Mouse (Mus musculus) CH12.LX (cell line): ENCODE data around the gene Sumo2.

Source experiments
- CTCF ChIP-seq, 2 experiments: IDR thresholded peaks in 1 of 2; conservative IDR thresholded peaks in 1 of 2; 2 replicates each; pipeline ENCODE4 v1.5.1; 2011 to 2012; ENCODE audit warnings: low read depth in 2 of 2, low read length in 2 of 2, improper control_type of control experiment in 1 of 2, inconsistent platforms in 1 of 2, mild to moderate bottlenecking in 1 of 2, moderate library complexity in 1 of 2
- EP300 ChIP-seq: IDR thresholded peaks from 2 replicates; pipeline ENCODE4 v1.6.1; 2011; ENCODE audit warnings: low read length, improper control_type of control experiment
- HCFC1 ChIP-seq: IDR thresholded peaks from 2 replicates; pipeline ENCODE4 v1.6.1; 2012; ENCODE audit warnings: low read depth, mild to moderate bottlenecking, inconsistent platforms, low read length, improper control_type of control experiment
- KAT2A ChIP-seq: IDR thresholded peaks from 2 replicates; pipeline ENCODE4 v1.6.1; 2012; ENCODE audit warnings: low read length, improper control_type of control experiment, inconsistent platforms; ENCODE audit not compliant: insufficient replicate concordance
- MEF2A ChIP-seq: IDR thresholded peaks from 2 replicates; pipeline ENCODE4 v1.6.1; 2014; ENCODE audit warnings: low read depth, mild to moderate bottlenecking, inconsistent platforms, low read length, improper control_type of control experiment, borderline replicate concordance
- MXI1 ChIP-seq: IDR thresholded peaks from 2 replicates; pipeline ENCODE4 v1.6.1; 2011; ENCODE audit warnings: mild to moderate bottlenecking, low read depth, low read length, improper control_type of control experiment
- NELFE ChIP-seq: IDR thresholded peaks from 2 replicates; pipeline ENCODE4 v1.6.1; 2011; ENCODE audit warnings: low read depth, low read length, improper control_type of control experiment
- PAX5 ChIP-seq: IDR thresholded peaks from 2 replicates; pipeline ENCODE4 v1.6.1; 2012; ENCODE audit warnings: low read length, inconsistent platforms, mixed read lengths
- POLR2A ChIP-seq: IDR thresholded peaks from 2 replicates; pipeline ENCODE4 v1.6.1; 2011; ENCODE audit warnings: low read depth, mild to moderate bottlenecking, improper control_type of control experiment, low read length
- SMC3 ChIP-seq: IDR thresholded peaks from 2 replicates; pipeline ENCODE4 v1.6.1; 2011; ENCODE audit warnings: low read depth, low read length, improper control_type of control experiment
- TCF12 ChIP-seq: IDR thresholded peaks from 2 replicates; pipeline ENCODE4 v1.6.1; 2014; ENCODE audit warnings: low read depth, mild to moderate bottlenecking, inconsistent platforms, low read length, improper control_type of control experiment
- UBTF ChIP-seq: IDR thresholded peaks from 2 replicates; pipeline ENCODE4 v1.6.1; 2012; ENCODE audit warnings: low read depth, mild to moderate bottlenecking, inconsistent platforms, low read length, improper control_type of control experiment, moderate library complexity
- USF1 ChIP-seq: IDR thresholded peaks from 2 replicates; pipeline ENCODE4 v1.6.1; 2014; ENCODE audit warnings: low read depth, mild to moderate bottlenecking, inconsistent platforms, low read length, improper control_type of control experiment

GRCm38 (mm10) chr11:115483726-115484125 is 52.4 kb downstream of the Sumo2 start:
- TF ChIP-seq POLR2A (no peak), CTCF (conservative IDR thresholded peaks at IDR 0.05 in 1 of 2, IDR thresholded peaks at IDR 0.05 in 1 of 2; ENCODE audit: low read depth in 2 of 2, low read length in 2 of 2) (peak; percentile 93 to 98), MXI1 (no peak), MEF2A (no peak), NELFE (no peak), UBTF (no peak), HCFC1 (no peak), EP300 (no peak), SMC3 (peak; percentile 85), USF1 (no peak), PAX5 (no peak), TCF12 (no peak), KAT2A (no peak)
